Mouse (Mus musculus) megakaryocyte, embryonic 14.5 days (primary cell): ENCODE results near the gene Ptprn. TPM values are rescaled to one million over a fixed set of nuclear protein-coding genes. Genes with fewer than 3 reads are reported as not detected.

Source experiments
- H3K27me3 ChIP-seq: replicated peaks from 2 replicates; pipeline ENCODE3; 2012; ENCODE audit warnings: inconsistent platforms
- H3K36me3 ChIP-seq: replicated peaks from 2 replicates; pipeline ENCODE3; 2012; ENCODE audit warnings: low read length, inconsistent platforms, mixed read lengths
- H3K4me1 ChIP-seq: 2 replicates; pipeline ENCODE4 v1.6.1; 2012; ENCODE audit warnings: inconsistent platforms
- H3K4me3 ChIP-seq: replicated peaks from 2 replicates; pipeline ENCODE3; 2012; ENCODE audit warnings: moderate library complexity, mild to moderate bottlenecking, inconsistent platforms
- H3K9me3 ChIP-seq: 2 replicates; pipeline ENCODE4 v1.6.1; 2012; ENCODE audit warnings: inconsistent platforms
- FLI1 ChIP-seq: IDR thresholded peaks from 2 replicates; pipeline ENCODE4 v1.6.1; 2012; ENCODE audit warnings: low read length, inconsistent platforms, mixed read lengths
- GATA1 ChIP-seq: IDR thresholded peaks from 3 replicates; pipeline ENCODE4 v1.6.1; 2012; ENCODE audit warnings: mixed read lengths, low read length, inconsistent platforms, borderline replicate concordance
- polyA plus RNA-seq: library from polyadenylated mRNA; stranded (reverse); fragments of >175 nt; gene quantifications from 2 replicates; pipeline ENCODE4 v1.2.3, GENCODE M21; 2012; ENCODE audit warnings: low replicate concordance; ENCODE audit not compliant: insufficient read depth

Gene Ptprn
- polyA plus RNA-seq, 1 experiment: 12.4 TPM

- H3K9me3 ChIP-seq: no peaks in the 10 kb centered on the region
- H3K4me1 ChIP-seq: peaks cover 74% of the 10 kb centered on the region
- peaks cover 13% of the 10 kb centered on the region for H3K27me3 ChIP-seq
- no peak for TF ChIP-seq FLI1
- TF ChIP-seq GATA1: no peak
- peaks cover 2% of the 10 kb centered on the region for H3K36me3 ChIP-seq
- no peak overlapping the region for H3K4me3 ChIP-seq
Measured at GRCm38 (mm10) chr1:75253849-75254624, 10.3 kb downstream of the Ptprn start.

DNA sequence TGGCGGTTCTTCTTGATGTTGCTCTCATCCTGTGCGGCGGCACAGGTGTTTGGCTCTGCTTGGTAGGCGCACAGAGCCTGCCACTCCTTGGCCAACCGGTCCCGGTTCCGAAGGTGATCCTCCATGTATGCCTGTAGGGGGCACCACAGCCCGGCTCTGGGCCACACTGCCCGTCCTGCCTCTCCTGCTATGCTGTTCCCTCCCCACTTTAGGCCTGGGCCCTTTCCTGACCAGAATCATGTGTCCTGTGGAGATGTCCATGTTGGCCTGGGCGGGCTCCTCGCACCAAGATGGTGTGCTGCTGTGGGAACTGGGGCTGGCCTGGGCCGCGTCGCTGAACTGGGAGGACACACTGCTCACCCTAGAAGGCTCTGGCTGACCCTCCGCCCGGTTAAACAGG is 11.3 kb downstream of the Ptprn start:
- H3K36me3 ChIP-seq: peaks cover 2% of the 10 kb centered on the region
- H3K4me3 ChIP-seq: no peak overlapping the region
- H3K9me3 ChIP-seq: no peaks in the 10 kb centered on the region
- H3K4me1 ChIP-seq: peaks cover 78% of the 10 kb centered on the region
- H3K27me3 ChIP-seq: peaks cover 11% of the 10 kb centered on the region
- no peak for TF ChIP-seq GATA1
- no peak for TF ChIP-seq FLI1

- H3K4me3 ChIP-seq: no peak overlapping the region
- peaks cover 5% of the 10 kb centered on the region for H3K27me3 ChIP-seq
- peaks cover 6% of the 10 kb centered on the region for H3K36me3 ChIP-seq
- TF ChIP-seq FLI1 (no peak), GATA1 (no peak)
- peaks cover 83% of the 10 kb centered on the region for H3K4me1 ChIP-seq
- H3K9me3 ChIP-seq: no peaks in the 10 kb centered on the region
Measured at GRCm38 (mm10) chr1:75252308-75252707, 12.0 kb downstream of the Ptprn start.

- Histone ChIP-seq H3K4me1 (peaks cover 93% of the 10 kb centered on the region), H3K36me3 (peaks cover 15% of the 10 kb centered on the region), H3K27me3 (no peaks in the 10 kb centered on the region), H3K9me3 (no peaks in the 10 kb centered on the region), H3K4me3 (peak overlapping the region; percentile 91)
- TF ChIP-seq GATA1 (no peak), FLI1 (no peak)
Measured at GRCm38 (mm10) chr1:75251112-75251970, 13.0 kb downstream of the Ptprn start.

DNA sequence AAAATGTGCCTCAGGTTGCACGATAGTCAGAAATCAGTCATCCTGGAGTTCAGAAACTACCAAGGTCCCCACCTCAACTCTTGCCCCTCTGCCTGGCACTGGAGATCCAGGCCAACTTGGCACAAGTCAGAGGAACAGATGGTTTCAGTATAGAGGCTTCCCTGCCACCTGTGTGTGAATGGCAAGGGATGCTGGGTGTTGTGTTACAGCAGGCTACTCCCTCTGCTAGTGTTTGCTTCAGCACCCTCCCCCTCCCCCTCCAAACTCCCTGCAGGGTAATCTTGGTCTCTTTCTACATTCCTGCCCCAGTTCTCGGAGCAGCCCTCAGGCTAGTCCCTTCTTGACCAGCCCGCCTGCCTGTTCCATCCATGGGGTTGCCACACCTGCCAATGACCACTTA is 13.8 kb downstream of the Ptprn start:
- Histone ChIP-seq H3K9me3 (no peaks in the 10 kb centered on the region), H3K36me3 (peaks cover 24% of the 10 kb centered on the region), H3K27me3 (no peaks in the 10 kb centered on the region), H3K4me1 (peaks cover 94% of the 10 kb centered on the region), H3K4me3 (no peak overlapping the region)
- TF ChIP-seq GATA1: no peak
- no peak for TF ChIP-seq FLI1

DNA sequence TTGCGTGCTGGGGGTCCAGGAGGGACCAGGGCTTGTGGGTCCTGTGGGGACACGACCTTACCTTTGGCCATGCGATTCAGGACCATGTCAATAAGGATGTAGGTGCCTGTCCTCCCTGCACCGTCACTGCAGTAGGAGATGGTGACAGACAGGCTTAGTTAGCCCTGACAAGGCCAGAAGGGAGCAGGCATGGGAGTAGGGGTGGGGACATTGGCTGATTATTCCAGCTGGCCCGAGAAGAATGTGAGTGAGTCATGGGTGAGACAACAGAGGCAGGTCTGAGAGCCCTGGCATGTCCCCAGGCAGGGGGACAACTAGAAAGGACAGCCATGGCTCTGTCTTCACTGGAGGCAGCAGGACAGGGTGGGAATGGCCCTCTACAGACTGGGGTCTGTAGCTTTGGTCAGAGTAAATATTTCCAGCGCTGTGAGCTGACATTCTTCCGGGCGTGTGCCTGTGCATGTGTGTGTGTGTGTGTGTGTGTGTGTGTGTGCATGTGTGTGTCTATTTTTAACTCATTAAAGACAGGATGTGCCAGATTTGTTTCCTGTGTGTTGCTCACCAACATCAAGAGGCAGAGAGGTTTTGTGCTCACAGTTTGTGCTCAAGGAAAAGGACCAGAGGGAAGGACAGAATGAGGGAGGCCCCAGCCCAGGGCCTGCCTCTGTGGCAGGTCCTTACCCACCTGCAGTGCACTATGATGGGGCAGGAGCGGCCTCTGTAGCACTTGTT is 16.1 kb downstream of the Ptprn start:
- H3K9me3 ChIP-seq: no peaks in the 10 kb centered on the region
- peaks cover 94% of the 10 kb centered on the region for H3K4me1 ChIP-seq
- no peaks in the 10 kb centered on the region for H3K27me3 ChIP-seq
- H3K36me3 ChIP-seq: peaks cover 47% of the 10 kb centered on the region
- H3K4me3 ChIP-seq: peak overlapping the region; percentile 19
- TF ChIP-seq GATA1: no peak
- TF ChIP-seq FLI1: no peak

- Histone ChIP-seq H3K27me3 (no peaks in the 10 kb centered on the region), H3K4me3 (peak overlapping the region; percentile 26), H3K4me1 (peaks cover 90% of the 10 kb centered on the region), H3K9me3 (no peaks in the 10 kb centered on the region), H3K36me3 (peaks cover 56% of the 10 kb centered on the region)
- no peak for TF ChIP-seq FLI1
- TF ChIP-seq GATA1: no peak
Measured at GRCm38 (mm10) chr1:75247071-75247930, 17.0 kb downstream of the Ptprn start.

DNA sequence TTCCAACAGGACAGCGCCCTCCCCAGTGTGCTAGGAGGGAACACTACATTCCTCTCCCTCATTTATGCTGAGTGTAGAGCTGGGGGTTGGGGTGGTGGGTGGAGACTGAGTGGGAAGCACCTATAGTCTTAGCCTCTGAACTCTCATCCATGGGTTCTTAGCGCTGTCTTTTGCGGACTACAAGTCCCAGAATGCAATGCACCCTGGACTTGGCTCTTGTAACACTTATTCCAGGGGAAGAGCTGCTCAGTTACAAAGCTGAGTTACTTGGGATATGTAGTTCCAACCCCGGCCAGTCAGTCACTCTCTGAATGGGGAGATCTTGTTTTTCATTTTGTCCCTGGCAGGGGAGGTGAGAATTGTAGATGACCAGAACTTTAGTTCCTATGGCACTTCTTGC is 19.5 kb downstream of the Ptprn start:
- Histone ChIP-seq H3K4me1 (peaks cover 75% of the 10 kb centered on the region), H3K27me3 (no peaks in the 10 kb centered on the region), H3K4me3 (no peak overlapping the region), H3K9me3 (no peaks in the 10 kb centered on the region), H3K36me3 (peaks cover 78% of the 10 kb centered on the region)
- TF ChIP-seq FLI1 (no peak), GATA1 (no peak)

DNA sequence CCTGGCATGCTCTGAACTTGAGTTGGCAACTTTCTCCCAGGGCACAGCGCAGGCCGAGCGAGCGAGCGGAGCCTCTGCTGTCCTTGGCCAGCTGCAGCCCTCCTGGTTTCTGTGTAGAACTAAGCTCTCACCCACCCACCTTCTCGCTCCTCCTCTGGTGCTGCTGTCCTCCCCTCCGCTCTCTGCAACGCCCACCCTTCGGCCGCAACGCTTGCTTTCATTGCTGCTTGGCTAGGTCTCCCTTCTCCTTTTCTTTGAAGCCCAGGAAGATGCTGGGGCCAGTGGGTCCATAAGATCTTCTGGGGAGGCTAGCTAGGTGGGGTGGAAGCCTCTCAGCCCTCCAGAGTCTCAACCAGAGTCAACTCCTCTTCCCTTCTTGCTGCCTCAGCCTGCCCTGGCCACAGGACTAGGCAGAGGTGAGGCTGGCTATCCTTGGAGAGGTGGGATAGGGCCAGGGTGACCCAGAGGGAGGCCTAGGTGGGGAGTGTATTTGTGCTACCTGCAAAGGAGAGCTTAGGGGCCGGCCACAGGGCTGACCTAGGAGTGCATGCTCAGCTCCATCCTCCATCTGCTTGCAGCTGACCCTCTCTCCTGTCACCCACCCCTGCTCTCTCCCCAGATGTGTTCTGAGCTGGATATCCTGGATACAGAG is 20.0 kb downstream of the Ptprn start:
- no peaks in the 10 kb centered on the region for H3K27me3 ChIP-seq
- H3K36me3 ChIP-seq: peaks cover 83% of the 10 kb centered on the region
- H3K4me1 ChIP-seq: peaks cover 73% of the 10 kb centered on the region
- no peaks in the 10 kb centered on the region for H3K9me3 ChIP-seq
- no peak overlapping the region for H3K4me3 ChIP-seq
- TF ChIP-seq GATA1: no peak
